Mouse (Mus musculus) mouse trophoblast stem cell (cell line): Measurements from ENCODE around the gene Stk32b.

Experiments used
- in situ Hi-C, 2 experiments: fragments of 300-500 bp; cut with MseI, MboI; formaldehyde crosslinking; loops; 2 replicates in 1 of 2; 3 replicates in 1 of 2; pipeline ENCODE4 v1.15.1; 2025

Gene Stk32b

GRCm38 (mm10) chr5:37716505-37717372, at the start of gene Stk32b:
TSS of gene Stk32b (minus strand) at chr5:37717171.
- in situ Hi-C loops = no loop called here

DNA sequence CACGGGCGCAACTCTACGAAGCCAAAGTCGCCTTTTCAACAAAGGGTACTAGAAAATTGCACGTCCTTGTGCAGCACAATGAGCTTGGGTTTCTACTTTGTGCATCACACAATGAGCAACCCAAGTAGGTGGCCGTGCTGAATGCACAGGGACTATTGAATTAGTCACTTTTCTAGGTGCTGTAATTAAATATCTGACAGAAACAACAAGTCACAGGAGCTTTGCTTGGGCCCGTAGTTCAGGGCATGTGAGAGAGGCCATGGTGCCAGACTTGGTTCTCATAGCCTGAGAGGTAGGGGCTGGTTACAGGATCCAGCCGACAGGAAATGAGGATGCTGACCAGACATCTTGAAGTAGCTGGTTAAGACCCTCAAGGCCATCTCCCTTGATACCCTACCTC, 48.9 kb upstream of the Stk32b start:
- in situ Hi-C loops = no loop called here

- in situ Hi-C loops = no loop called here
Observed at GRCm38 (mm10) chr5:37762046-37762445, 45.1 kb upstream of the Stk32b start.

DNA sequence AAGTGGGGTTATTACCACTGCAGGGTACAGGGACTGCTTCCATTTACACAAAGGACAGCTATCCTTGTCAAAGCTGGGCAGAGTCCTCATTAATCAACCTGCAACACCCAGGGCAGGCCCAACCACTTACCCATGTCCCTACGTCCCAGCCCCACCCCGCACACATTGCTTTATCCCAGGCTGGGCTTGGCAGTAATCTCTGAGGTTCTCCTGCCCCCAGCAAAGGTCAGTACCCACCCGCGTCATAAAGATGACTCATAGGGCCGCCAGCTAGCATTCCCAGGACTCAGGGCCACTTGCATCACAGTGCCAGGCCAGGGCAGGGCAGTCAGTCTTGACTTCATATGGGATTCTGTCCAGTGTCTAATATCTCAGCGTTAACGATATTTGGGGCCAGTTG, 36.4 kb upstream of the Stk32b start:
- in situ Hi-C loops = no loop called here

DNA sequence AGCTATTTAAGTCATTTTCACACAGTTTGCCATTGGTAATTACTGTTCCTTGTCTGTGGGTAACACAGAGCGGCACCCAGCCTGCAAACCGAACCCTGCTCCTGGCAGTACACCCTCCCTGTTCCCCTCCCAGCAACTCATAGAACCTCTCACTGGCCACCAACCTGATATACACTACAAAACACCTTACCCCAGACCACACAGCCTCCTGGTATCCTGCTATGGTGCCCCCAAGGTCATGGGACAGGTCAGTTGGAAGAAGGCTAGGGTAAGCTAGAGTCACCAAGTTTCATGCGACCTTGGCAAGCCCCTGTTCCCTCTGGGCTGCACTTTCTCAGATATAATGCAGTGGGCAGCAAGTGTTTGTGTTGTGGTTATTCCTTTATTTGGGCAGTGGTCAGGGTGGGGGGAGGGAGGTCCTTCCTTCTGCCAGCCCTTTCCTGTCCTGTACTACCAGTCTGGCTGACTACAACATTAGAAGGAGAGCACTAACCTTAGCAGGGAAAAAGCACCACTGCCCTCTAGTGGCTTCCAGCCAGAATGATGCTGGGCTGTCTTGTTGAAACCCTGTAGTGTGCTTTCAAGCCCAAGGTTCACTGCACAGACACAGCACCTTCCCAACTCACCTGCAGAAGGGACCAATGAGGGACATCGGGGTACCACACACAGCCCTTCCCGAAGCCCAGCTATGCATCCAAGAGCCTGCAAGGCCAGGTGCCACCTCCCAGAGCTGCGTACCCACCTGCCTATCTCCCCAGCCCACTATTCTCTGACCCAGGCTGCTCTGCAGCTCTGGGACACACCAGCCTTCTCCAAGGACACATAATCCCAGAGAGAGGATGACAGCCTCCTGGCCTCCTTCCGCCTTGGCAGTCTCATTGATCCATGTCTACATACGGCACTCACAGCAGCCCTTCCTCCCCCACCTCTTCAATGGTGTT, 35.3 kb upstream of the Stk32b start:
- in situ Hi-C loops = no loop called here

GRCm38 (mm10) chr5:37743889-37744707, 27.1 kb upstream of the Stk32b start:
- in situ Hi-C loops = loop anchor here in 1 of 2 experiments (10.0 kb wide), 1 partner anchor 449 kb away; no protein-coding TSS in a partner anchor

GRCm38 (mm10) chr5:37736213-37736612, 19.2 kb upstream of the Stk32b start:
- in situ Hi-C loops = no loop called here

DNA sequence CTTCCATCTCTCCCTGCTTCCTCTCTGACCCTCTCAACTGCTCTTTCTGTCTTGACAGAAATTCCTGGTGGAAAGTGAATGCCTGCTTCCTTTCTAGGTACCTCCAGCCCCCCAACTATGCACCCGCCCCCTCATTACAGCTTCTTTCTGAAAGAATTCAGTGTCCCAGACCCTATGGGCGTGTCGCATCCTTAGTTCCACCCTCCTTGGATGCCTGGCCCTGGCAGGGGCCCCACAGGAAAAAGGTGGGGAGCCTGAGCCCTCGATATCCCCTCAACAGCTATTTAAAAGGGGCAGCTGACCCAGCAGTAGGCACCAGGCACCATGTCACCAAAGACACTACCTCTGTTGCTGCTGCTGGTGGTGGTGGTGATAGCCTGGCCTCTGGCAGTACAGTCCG, 18.3 kb upstream of the Stk32b start, which contains the start of gene Cytl1:
TSS of gene Cytl1 (plus strand) at position 296 of the 400 bp plus-strand sequence.
- in situ Hi-C loops = no loop called here

DNA sequence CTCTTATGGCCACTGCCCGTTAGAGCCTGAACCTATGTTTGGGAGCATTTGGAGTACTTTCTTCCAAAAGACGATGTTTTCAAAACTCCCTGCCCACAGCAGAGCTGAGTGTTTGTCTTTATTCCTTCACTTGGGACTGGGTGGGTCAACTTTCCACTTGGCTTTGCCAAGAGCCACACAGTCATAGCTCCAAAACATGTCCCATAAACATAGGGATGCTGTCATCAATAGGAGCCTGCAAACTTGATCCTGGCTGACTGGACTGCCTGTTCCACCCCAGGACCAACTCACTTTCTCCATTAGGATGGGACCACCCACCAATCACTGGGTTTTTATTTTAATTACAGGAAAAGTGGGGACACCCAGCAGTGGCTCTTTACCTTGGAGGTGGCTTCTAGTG, 13.8 kb upstream of the Stk32b start:
- in situ Hi-C loops = no loop called here

GRCm38 (mm10) chr5:37725220-37725886, 8.4 kb upstream of the Stk32b start:
- in situ Hi-C loops = no loop called here

GRCm38 (mm10) chr5:37720670-37721069, 3.7 kb upstream of the Stk32b start:
- in situ Hi-C loops = no loop called here

DNA sequence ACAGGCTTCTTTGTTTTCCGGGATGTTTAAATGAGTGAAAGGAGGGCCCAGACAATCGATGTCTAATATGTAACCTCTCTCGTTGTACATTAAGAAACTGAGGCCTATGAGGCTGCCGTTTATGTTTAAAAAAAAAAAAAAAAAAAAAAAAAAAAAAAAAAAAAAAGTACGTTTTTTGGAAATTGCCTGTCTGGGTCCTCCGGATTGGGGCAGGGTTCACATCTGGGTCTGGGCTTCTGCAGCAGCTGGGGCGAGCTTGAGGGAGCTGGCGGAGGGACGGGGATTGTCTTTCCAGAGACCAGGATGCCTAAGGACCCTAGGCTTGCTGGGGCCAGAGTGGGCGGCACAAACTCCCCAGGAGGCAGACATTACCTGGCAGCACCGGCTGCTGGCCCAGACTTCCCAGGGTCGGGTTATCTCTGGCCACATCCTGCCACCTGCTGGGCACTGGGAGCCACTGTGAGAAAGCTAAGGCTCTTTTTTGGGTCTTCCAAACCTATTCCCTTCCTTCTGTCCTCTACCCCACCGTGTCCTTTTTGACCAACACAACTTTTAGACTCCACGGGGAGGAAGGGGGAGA, 503 bp upstream of the Stk32b start:
- in situ Hi-C loops = no loop called here

GRCm38 (mm10) chr5:37709257-37709904, 7.6 kb downstream of the Stk32b start:
- in situ Hi-C loops = loop anchor here in 1 of 2 experiments (10.0 kb wide), 1 partner anchor 415 kb away; no protein-coding TSS in a partner anchor

DNA sequence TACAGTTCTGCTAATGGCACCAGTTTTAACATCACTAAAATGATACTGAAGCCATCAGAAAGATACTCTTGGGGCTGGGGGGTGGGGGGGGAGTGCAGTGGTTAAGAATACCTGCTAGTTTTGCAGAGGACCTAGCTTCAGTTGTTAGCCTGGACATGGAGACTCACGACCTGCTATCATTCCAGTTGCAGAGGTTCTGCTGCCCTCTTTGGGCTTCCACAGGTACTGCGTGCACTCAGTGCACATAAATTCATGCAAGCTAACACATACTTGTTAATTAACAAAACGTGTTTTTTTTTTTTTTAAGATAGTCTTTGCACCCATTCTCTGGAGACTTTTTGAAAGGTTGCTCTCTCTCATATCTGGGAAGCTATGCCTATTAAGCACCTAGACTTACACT, 8.8 kb downstream of the Stk32b start:
- in situ Hi-C loops = loop anchor here in 1 of 2 experiments (10.0 kb wide), 1 partner anchor 413 kb away; no protein-coding TSS in a partner anchor

DNA sequence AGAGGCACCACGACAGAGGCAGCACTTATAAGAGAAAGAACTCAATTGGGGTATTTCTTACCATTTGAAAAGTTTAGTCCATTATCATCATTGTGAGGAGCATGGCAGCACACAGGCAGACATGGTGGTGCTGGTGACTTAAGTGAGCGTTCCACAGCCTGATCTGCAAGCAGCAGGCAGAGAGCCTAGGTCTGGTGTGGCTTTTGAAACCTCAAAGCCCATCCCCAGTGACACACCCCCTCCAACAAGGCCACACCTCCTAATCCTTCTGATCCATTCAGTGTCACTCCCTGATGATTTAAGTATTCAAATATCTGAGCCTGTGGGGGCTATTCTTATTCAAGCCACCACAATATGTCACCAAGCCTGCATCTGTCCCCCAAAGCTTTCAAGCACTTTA, 12.0 kb downstream of the Stk32b start:
- in situ Hi-C loops = loop anchor here in 1 of 2 experiments (10.0 kb wide), 1 partner anchor 410 kb away; no protein-coding TSS in a partner anchor

DNA sequence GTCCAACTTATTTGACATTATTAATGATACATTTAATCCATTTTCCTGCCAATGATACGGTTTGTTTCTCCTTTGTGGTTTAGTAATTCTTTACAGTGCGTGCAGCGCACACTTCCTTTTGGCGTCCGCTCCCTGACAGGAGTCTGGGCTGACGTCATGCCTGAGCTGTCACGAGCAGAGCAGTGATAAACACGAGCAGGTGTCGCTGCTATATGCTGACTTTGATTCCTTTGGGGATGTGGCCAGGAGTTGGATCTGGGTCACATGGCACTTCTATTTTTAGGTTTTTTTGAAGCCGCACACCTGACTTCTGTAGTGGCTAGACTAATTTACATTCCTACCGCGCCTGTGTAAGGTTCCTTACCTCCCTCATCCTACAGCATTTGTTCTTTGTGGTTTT, 17.2 kb downstream of the Stk32b start:
- in situ Hi-C loops = loop anchor here in 1 of 2 experiments (10.0 kb wide), 1 partner anchor 405 kb away; no protein-coding TSS in a partner anchor

DNA sequence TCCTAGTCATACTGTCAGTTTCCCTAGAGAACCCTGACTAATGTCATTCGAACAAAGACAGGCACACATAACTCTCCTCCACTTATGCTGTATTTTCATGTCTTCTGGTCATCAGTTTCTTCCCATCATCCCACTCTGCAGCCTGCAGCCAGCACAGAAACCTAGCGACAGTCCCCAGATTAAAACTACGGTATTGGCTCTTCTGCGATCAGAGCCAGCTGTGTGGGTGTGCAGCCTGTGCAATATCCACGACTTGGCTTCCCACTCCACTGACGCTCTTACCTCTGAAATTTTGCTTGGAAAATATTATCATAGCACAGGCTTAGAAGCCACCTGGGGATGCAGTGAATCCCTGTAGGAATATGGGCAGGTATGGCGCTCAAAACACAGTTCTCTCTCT, 19.7 kb downstream of the Stk32b start:
- in situ Hi-C loops = no loop called here

DNA sequence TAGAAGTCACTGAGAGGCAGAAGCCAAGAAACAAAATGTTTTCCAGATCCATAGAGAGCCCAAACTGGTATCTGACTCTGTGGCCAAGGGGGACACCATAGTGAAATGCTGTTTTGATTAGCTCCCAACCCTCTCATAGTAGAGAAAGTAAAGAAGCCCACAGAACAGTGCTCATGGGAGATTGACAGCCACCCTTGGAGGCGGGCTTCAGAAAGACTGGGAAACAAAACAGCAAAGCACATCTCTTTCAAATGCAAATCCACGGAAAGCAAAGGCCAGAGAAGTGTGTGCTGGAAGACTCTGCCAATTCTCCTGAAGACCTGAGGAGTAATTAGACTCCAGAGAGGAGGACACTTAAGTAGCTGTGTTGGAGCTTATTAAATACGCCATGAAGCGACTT, 21.2 kb downstream of the Stk32b start:
- in situ Hi-C loops = no loop called here

DNA sequence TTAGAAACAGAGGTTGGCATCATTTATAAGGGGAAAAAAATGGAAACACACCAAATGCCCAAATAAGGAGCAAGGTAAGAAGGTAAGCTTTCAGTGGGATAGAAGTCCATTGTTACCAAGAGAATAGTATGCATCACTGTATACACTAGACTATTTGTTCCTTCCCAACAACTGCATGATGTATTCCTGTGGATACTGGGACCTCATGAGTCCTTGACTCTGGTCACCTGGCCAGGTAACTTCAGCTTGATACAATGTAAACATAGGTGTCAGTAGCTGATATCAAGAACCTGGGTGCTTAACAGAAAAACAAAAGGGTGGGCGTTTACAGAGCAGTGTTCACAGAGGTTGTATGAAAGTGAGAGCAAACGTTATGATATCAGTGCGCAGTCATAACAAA, 24.2 kb downstream of the Stk32b start:
- in situ Hi-C loops = no loop called here

- in situ Hi-C loops = no loop called here
Observed at GRCm38 (mm10) chr5:37670781-37671180, 46.2 kb downstream of the Stk32b start.
